Mouse (Mus musculus): Measurements from ENCODE around the gene Ankrd50. TPM values are rescaled to one million over a fixed set of nuclear protein-coding genes. Genes with fewer than 3 reads are reported as not detected.

The Ankrd50 gene
- total RNA-seq, 2 experiments from 2014 or later: 69.0 to 72.1 TPM

DNA sequence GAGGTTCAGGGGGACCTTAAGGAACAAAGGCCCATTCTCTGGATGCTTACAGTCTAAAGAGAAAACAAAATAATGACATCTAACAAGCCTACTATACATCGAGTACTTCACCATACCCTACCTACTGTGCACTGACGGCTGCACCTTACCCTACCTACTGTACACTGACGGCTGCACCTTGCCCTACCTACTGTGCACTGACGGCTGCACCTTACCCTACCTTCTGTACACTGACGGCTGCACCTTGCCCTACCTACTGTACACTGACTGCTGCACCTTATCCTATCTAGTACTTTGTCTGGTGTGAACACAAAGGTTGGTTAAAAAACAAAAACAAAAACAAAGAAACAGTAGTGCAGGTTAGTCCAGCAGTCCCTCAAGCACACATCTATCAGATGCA is 18.5 kb downstream of the Ankrd50 start:
- DNase-seq: no peak

DNA sequence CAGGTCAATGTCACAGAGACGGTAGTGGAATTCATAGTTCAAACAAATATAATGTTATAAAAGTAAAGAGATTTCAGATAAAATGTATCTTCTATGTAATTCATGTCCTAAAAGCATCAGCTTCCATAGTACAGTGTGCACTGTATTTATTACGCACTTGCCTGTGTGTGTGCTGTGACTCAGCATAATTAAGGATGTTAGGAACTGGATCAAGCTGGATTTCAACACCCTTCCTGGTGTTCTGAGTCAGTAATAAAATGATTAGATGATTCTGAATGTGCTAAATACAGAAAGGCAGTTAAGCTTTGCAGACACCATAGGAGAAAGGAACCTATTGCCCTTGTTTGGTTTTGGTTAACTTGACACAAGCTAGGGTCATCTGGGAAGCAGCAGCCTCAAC is 21.5 kb downstream of the Ankrd50 start:
- no peak for DNase-seq

DNA sequence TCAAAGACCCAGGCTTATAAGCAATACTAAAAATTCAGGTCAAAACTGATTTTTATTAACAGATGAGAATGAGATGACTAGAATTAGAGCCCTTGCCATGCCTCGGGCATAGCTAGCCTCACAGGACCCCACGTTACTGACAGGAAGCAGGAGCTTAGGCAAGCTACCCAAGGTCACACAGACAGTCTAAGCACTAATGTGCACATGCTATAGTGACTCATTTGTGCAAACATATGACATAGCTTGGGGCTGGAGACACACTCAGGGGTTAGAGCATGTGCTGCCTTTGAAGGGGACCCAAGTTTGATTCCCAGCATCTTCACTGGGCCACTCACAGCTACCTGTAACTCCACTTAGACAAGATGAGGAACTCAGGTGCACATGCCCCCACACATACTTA is 22.9 kb downstream of the Ankrd50 start:
- DNase-seq: no peak

DNA sequence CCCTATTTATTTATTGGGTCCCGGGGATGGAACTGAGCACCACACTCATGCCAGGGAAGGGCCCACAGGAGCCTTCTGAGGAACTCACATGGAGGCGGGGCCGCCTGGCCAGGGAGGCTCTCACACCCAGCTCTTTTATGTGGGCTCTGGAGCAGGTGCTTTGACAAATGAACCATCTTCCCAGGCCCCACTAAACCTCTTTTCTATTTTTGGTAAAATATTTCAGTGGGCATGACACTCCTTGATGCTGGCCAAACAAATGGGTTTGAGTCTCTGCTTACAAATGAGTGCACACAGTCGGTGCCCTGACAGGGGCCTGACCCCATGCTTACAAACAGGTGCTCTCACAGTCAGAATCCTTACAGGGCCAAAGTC is 24.4 kb downstream of the Ankrd50 start:
- no peak for DNase-seq

DNA sequence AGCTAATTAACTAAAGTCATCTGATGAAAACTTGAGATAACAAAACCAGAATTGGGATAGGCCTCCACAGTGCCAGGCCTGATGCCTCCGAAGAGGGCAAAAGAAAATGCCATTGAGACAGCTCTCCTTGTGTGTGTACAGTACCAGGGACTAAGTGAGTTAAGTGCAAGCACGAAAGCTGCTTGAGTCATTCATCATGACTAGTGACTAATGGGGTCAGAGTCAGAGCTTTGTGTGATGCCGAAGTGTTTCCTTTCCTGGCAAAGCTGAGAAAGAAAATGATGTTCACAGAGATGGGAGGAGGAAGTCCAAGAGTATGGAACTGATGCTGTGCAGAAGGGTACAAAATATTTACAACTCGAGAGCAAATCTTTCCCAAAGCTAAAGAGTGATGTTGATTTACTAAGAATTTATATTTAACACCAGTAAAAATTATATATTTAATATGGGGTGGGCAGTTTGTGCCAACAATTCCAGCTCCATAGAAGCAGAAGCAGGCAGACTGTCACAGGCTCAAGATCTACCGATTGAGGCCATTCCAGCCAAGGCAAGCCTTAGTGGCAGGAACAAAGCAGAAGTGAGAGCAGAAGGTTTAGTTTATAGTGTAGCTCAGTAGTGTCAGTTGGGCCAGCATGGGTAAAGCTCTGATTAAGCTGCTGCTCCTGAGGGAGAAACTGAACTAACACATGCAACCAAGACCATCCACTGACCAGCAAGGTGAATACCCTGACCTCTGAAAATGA is 25.0 kb downstream of the Ankrd50 start:
- no peak for DNase-seq

DNA sequence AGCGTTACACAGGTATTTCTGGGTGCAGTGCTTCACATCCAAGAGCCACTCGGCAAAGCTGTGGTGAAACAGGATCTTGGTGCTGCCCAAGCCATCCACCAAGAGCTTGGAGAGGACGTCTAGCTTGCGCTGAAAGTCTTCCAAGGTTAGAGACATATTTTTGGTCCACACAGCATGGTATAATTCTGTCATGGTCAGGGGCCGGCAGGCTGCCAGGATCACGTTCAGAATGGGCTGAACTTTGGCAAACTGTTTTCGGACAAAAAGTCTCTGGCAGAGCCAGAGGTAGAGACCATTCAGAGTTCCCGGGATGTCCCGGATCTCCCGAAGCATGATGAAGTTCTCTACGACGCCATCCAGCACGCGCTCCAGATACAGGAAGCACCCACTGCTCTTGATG is 27.6 kb downstream of the Ankrd50 start:
- no peak for DNase-seq

DNA sequence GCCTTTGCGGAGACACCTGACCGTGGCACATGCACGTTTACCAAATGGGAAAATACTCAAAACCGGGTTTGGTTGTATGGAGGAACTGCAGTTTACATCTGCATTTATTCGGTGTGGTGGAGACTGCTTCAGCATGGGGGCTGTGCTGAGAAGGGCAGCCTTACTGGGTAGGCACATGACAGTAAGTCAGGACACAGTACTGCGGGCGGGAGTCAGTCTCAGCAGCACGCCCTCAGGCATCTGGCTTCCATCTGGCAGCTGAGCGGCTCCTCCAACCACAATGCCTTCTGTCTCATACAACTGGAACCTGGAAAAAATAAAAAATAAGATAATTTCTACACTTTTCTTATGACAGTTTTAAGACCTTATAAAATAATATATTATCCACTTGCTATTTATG is 32.4 kb downstream of the Ankrd50 start:
- DNase-seq: no peak

GRCm38 (mm10) chr3:38446586-38446985 is 38.1 kb downstream of the Ankrd50 start:
- DNase-seq: no peak

- no peak for DNase-seq
Measured at GRCm38 (mm10) chr3:38443875-38444274, 40.8 kb downstream of the Ankrd50 start.

DNA sequence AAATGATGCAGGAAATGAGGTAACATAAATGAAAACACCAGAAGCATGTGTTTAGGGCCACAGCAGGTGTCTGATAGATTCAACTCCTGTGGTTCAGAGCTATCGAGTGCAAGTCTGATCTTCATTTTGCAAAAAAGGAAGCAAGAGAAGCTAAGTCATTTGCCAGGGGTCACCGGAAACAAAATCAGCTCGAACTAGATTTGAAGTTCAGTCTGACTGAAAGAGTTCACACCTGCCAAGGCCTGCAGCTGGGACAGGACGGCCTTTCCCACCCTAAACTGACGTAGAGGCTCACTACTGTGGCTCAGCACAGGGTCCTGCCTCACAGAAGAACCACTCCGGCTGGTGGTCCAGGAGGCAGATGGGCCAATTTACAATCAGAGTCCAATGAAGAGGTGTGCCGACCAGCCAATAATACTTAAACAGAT is 44.1 kb downstream of the Ankrd50 start:
- no peak for DNase-seq

GRCm38 (mm10) chr3:38436596-38436995 is 48.0 kb downstream of the Ankrd50 start:
- no peak for DNase-seq

DNA sequence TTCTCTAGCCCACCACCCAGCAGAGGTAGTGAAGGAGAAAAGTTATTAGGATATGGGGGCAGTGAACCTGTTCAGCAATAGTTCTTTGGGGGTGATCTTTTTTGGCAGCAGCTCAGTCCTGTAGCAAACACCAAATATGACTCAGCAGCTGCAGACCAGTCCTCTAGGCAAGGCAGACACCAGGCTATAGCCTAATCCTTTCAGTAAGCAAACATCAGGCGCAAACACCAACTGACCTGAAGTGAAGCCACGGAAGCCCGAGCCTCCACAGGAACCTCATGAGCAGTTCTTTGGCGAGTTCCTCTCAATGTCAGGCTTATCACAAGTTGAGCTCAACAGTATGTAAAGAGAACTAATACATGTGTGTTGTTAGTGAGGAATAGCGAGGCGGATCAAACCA is 48.8 kb downstream of the Ankrd50 start:
- DNase-seq: no peak

GRCm38 (mm10) chr3:38434486-38434885 is 50.2 kb downstream of the Ankrd50 start:
- DNase-seq: no peak

- DNase-seq: no peak
Measured at GRCm38 (mm10) chr3:38433495-38434464, 50.9 kb downstream of the Ankrd50 start.

DNA sequence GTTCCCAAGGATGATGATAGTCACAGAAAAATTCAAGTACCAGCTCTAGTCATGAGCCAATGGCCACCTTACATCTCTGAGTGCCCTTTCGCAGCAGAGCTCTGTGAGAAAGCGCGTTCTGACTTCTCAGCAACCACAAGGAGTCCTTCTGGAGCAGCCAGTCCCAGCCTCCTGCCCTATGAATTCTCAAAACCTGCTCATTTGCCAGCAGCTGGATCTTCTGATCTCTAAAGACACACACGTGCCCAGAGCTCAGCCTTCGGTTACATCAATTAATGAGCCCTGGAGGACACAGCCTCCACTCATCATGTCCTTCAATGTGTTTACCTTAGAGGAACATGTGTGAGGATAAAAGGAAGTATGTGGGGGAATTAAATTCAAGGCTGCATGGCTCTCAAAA is 53.2 kb downstream of the Ankrd50 start:
- no peak for DNase-seq

DNA sequence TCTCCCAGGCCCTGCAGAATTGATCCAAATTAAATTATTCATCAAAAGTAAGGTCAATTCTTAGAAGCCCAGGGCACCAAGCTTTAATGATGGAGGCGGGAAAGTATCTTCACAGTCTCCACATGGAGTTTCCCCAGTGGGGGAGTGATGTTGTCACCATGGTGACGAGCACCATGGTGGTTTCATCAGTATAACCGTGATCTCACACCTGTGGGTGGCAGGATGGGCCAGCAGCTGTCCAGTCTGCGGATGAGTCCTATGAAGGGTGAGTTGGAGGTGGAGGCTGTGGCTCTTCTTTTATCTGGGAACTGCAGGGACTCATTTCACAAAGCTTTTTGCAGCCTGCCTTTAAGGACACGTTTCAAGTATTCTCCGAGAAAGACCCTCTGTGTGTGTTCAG is 53.6 kb downstream of the Ankrd50 start:
- no peak for DNase-seq

- DNase-seq: no peak
Measured at GRCm38 (mm10) chr3:38427200-38427599, 57.4 kb downstream of the Ankrd50 start.

- no peak for DNase-seq
Measured at GRCm38 (mm10) chr3:38423966-38424365, 60.7 kb downstream of the Ankrd50 start.

- DNase-seq: no peak
Measured at GRCm38 (mm10) chr3:38419896-38420295, 64.7 kb downstream of the Ankrd50 start.

GRCm38 (mm10) chr3:38415292-38415930 is 69.2 kb downstream of the Ankrd50 start:
- DNase-seq: no peak

Data from heart, postnatal 4 days (tissue).